Mouse (Mus musculus): ENCODE measurements around the gene Ublcp1.

DNA sequence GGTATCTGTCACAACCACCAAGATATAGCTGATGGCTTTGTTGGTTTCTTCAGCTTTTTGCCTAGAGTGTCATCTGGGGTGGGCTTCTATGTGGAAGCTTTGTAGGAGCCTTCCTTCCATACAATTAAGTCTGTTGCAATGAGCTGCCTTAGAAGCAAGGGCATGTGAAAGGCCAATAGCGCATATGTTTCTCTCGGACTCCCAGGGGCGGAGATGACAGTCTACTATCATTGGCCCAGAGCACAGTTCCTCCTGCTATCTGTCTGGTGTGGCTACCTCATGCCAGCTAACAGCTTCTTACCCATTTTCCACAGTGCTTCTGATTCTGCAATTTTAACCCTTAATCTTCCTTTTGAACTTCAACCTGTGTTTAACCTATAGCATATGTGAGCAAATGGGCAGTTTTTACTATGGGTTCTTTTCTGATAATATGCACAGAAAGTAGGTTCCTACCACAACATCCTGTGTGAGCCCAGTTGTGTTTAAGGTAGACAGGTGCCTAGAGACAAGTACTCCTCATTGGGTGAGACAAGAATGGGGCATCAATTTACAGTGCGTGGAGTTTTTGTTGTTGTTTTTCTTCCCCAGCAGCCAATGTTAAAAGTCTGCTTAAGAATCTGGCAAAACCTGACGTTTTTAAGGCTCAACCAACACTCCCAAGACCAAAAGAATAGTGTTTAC is 24.5 kb upstream of the Ublcp1 start:
- TF ChIP-seq CTCF (IDR thresholded peaks at IDR 0.05; ENCODE audit: low read depth, low read length) (no peak), POLR2A (IDR thresholded peaks at IDR 0.05; ENCODE audit: insufficient read depth, low read length) (no peak)
